Mouse (Mus musculus) common myeloid progenitor, adult 5-6 weeks (primary cell): ENCODE data around the gene Cttnbp2. TPM values are rescaled to one million over a fixed set of nuclear protein-coding genes. Genes with fewer than 3 reads are reported as not detected.
"Not testable (repeated sequence)": the region's sequence is repeated elsewhere in the genome, so short reads cannot be mapped to it uniquely, and the experiment has no call there.

Source experiments
- ATAC-seq: replicated peaks from 2 replicates; pipeline ENCODE4 v1.8.0; 2016; ENCODE audit warnings: low read depth, mild to moderate bottlenecking, moderate TSS enrichment, inconsistent platforms; ENCODE audit not compliant: poor library complexity, severe bottlenecking
- total RNA-seq: library from RNA; stranded (forward); fragments of 200-1000, 187-1606 nt; gene quantifications from 2 replicates; pipeline ENCODE4 v1.2.3, GENCODE M21; 2017

The Cttnbp2 gene
- total RNA-seq, 1 experiment from 2014 or later: not detected

- no peak for ATAC-seq
Measured at GRCm38 (mm10) chr6:18423112-18423511, 91.5 kb downstream of the Cttnbp2 start.

GRCm38 (mm10) chr6:18421561-18421960 lies 93.1 kb downstream of the Cttnbp2 start:
- ATAC-seq: no peak

GRCm38 (mm10) chr6:18420660-18421059 lies 94.0 kb downstream of the Cttnbp2 start:
- no peak for ATAC-seq

DNA sequence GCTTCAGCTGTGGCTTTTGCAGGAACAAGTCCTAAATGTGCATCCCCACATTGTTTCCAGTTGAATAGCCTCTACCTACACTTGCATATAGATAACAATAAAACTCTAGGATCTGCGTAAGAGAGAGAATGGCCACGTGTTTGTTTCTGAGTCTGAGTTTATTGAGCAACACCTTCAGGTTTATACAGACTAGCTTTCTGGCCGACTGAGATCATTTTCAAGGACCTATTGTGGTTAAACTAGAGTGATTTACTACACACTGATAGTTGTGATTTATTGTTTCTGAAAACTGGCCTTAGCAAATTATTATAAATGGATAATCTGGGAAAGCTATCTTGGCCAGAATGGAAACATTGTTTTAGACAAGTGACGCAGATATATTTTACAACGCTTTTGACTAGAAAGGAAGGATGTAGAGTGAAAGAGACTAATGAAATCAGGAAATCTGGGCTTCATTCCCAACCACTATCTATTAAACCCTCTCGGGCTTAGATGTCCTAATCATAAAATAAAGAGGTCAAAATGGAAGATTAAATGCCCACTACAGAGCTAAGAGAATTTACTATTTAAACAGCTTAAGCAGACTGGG lies 96.7 kb downstream of the Cttnbp2 start:
- ATAC-seq: no peak

- ATAC-seq: peak; percentile 91
Measured at GRCm38 (mm10) chr6:18415961-18416360, 98.7 kb downstream of the Cttnbp2 start.

DNA sequence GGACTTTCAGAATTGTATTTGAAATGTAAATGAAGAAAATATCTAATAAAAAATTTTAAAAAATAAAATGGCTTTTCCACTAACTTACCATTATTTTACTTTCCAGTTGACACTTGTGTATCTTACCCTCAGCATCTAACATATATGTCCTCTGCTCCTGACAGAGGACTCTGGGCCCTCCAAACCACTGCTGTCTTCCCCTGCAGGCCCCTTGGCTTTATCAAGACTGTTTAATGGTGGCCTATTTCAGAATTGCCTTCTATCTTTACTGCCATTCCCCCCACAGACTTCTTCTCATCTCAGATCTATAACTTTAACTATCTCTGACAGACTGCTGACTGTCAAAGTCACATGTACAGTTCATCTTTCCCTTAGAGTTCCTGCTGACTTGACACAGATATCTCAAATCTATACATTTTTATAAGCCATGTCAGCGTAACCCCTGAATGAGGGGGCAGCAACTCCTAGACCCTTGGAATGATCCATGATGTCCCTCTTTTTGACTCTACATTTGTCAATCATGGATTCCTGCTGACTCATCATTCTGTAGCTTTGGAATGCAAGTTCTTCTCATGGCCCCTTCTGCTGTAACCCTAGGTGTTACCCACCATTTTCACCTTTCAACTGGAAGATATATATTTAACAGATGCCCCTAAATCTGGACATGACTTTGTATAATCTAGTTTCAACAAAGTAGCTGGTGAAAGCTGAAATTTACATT lies 103.0 kb downstream of the Cttnbp2 start:
- ATAC-seq: no peak

- ATAC-seq: no peak
Measured at GRCm38 (mm10) chr6:18408445-18408844, 106.2 kb downstream of the Cttnbp2 start.

DNA sequence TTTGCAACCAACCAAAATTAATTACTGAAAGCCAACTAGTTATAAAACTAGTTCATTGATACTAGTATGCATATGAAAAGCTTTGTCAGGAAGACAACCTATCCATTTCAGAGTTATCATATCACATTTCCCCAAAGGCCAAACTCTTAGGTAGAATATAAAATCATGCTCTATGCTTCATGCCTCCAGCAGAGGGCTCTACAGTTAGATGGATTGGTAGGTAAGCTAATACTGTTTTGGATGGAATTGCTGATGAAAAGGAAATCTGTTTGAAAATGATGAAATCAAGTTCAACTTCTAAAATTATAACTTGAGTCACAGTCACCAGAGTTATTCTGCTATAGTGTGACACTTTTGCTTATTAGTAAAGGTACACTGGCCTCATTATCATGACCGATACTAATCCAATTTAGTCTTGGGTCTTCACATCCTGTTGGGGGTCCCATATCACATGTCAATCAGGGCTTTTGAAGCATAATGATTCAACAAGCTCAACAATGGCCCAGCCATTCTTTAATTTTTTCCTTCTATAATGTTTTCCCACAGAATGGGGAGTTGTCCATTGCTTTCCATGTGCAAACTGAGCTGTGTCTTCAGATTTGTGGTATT lies 113.5 kb downstream of the Cttnbp2 start:
- ATAC-seq: peak; percentile 82

- no peak for ATAC-seq
Measured at GRCm38 (mm10) chr6:18381380-18381779, 133.3 kb downstream of the Cttnbp2 start.

DNA sequence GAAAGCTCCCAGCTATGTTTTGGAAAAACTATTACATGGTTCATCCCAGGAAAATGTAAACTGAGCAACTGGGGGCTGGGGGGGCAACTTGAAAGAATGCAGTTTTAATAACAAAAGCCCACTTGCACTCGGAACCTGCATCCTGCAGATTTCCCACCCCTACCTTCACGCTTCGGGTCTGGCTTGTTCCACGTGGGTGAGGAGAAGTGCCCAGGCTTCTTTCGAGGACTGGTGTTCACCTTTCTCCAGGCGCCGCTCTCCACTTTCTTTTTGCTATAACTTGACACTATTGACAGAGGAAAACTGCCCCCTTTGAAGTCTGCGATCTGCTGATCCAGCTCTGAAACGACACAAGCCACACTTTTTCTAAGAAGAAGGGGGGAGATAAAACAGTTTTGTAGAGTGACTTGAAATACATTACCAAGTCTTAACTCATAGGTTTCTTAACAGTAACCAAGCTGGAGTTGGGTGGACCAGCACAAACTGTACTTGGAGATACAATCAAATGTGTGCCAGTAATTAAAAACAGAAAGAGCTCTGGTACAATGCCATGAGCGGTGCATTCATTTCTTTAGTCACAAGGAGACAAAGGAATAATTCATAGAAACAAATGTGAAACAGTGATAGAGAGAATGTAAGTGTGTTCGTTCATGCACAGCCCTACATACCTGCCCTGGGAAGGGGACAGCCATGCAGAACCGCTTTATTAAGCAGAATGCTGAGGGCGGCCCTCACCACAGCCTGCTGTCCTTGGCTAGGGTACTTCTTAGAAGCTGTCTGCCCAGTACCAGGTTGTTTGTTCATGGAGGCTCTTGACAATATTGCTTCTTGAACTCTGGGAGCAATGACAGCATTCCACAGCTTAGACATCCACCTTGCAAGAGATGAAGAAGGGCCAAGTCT lies 134.1 kb downstream of the Cttnbp2 start:
- ATAC-seq: no peak

- not testable (repeated sequence) for ATAC-seq
Measured at GRCm38 (mm10) chr6:18377755-18378154, 136.9 kb downstream of the Cttnbp2 start.

DNA sequence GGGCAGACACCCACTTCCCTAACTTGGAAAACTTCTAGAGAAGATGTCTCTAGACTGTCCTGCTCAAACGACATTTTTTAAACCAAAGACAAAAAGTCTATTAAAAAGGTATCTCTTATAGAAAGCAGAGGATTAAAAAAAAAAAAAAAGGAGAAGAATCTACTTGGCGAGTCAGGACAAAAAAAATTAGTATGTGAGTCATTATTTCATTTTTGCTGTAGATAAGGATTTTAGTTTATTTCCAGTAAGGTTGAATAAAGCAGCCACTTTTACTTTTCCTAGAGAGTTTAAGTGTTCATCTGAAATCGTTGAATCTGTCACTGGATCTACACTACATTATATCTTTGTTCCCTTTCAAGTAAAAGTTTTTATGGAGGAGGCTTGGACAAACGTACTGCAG lies 139.9 kb downstream of the Cttnbp2 start:
- ATAC-seq: no peak

DNA sequence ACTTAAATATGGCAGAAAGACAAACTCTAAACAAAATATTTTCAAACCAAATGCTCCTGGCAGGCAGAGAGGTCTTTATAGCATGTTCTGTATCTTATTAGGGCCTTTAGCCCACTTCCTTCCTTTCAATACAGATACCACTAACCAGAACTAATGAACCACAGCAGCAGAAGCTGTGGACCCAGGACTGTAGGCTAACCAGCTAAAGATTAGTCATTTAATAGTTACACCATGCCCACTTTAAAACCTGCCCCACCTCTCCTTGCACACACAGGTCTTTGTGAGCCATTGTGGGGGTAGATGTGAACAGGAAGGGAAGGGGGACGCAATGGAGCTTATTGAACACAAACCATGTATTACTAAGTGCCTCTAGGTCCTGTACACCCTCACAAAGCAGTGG lies 141.0 kb downstream of the Cttnbp2 start:
- peak; percentile 37 for ATAC-seq

- peak; percentile 88 for ATAC-seq
Measured at GRCm38 (mm10) chr6:18372447-18373228, 142.0 kb downstream of the Cttnbp2 start.

DNA sequence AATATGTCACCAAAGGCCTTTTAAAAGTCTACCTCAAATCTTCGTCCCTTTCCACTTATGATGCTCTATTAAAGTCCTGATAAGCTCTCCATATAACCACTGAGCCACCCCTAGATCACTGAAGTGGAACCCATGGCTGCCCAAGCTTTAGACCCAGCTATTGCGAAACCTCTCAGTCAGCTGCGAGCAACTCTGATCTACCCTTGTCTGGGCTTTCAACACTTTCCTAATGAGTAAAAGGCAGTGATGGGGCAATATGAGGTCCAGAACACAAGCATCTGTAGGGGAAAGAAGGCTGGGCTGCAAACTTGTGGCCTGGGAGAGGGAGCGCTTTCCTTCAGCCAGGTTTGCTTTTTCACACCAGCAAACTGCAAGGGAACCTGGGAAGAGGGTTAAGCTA lies 144.9 kb downstream of the Cttnbp2 start:
- ATAC-seq: no peak

DNA sequence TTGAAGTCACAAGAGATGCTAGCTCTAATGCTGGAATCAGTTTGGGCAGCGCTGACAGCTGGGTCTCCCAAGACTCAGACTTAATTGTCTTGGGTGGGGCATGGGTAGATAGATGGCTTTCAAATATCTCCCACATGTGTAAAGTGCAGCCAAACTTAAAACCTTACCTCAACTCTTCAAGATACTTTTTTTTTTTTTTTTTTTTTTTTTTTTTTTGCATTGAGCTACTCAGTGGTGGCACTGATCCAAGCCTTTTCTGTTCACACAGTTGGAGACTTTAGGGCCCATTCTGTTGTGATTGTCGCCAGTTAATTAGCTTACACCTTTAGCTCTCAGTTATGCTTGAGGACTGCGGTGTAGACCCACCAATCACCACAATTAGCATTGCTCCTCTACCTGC lies 145.6 kb downstream of the Cttnbp2 start:
- ATAC-seq: no peak

DNA sequence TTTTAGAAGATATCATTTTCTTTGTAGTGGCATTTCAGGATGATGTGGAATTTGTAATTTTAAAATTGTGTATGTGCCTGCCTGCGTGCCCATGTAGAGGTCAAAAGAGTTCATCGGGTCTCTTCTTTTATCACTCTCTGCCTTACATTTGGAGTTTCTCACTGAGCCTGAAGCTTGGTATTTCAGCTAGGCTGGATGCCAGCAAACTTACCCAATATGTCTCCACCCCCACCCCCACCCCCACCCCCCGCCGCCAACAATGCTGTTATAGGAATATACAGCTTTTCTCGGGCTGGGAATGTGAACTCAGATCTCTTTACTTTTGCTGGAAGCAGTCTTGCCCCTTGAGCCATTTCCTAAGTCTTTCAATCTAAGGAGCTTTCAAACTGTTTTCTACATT lies 152.4 kb downstream of the Cttnbp2 start:
- no peak for ATAC-seq

DNA sequence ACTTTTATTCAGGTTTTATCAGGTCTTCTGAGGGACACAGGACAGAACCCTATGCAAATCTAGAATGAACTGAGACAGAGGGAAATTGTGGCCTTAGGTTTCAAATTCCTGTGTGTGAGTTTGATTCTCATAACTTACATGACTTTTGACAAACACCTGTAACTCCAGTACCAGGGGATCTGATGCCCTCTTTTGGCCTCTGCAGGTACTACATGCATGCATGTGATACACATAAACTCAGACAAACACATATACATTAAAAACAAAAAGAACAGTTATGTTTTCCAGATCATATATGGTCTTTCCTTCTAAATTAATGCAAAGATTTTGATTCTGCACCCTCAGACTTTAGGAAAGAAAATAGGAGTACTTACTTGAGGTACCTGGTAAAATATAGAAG lies 153.7 kb downstream of the Cttnbp2 start:
- ATAC-seq: no peak

DNA sequence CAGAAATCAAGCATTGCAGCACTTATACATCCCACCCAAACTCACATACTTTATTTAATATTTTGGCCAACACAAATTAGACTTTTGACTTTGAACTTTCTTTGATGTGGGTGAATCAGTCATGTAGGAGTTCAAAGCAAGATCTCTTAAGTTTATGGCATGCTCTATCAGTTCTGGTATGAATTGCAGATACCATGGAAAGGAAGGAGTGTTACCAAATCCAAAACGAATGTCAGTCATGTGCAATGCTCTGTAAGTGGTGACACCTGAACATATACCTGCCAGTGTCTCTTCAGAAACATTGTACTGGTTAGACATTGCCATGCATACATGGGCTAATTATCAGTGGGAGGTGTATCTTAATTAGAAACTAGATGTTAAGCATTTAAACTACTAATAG lies 154.5 kb downstream of the Cttnbp2 start:
- no peak for ATAC-seq
